10 mouse cellular contexts compared by ENCODE assay signal in the genomic region with DNA sequence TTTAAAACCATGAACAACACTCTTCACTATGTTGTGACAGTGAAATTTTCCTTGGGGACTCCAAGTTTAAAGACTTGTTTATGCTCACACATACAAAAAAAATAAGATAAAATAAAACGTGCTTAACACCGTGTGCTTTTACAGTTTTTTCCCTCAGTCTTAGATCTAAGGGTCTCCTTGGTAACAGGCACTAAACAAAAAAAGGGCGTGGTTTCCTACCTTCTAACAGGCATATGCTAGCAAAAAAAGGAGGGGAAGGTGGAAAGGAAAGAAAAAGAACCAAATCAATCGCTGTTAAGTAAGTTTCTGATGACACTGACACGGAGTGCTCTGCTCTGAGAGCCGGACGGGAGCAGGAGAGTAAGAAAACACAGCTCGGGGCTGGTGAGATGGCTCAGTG.
"Had no signal": no experiment of that assay in that cellular context is flagged by ENCODE, and none has a peak within 500 bp of the region (broad histone marks: within the 10 kb centered on the region; RNA-seq: fewer than 3 reads in every experiment).

No protein-coding gene starts in this region.

- H3K4me3 ChIP-seq: limb, embryonic 12.5 days had no signal

- H3K27me3 ChIP-seq: limb, embryonic 12.5 days had no signal

- ATAC-seq: intestine, postnatal 0 days; midbrain, embryonic 16.5 days had no signal

- DNase-seq: kidney, adult 9 months; kidney, postnatal 36 days; liver; lung, adult 18-20 months; thymus, adult 18-20 months had no signal

- H3K27ac ChIP-seq: kidney, postnatal 0 days; limb, embryonic 12.5 days; liver, embryonic 14.5 days had no signal
